Mouse (Mus musculus): ENCODE measurements around the gene Olfr608.
"Not testable (repeated sequence)": the region's sequence is repeated elsewhere in the genome, so short reads cannot be mapped to it uniquely, and the experiment has no call there.

Olfr608 gene

DNA sequence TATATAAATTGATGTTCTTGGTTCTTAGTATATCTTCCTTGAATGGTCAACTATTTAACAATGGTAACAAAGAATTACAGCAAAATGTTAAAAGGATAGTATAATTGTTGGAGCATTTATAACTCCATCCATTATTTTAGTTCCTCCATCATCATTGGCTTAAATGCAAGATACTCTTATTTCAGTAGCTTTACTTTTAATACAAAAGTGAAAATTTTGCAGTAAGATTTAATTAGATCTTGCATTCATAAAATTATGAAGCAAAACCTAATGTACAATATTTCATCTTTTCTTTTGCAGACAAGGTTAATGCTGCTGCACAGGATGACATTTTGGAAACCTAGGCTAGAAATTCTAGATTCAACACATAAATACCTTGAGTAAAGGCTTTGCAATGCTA is at the start of gene Olfr608:
Gene Olfr608 (plus strand): TSS at position 301 of the 400 bp plus-strand sequence.
- DNase-seq (ENCODE audit: low read depth): no peak

DNA sequence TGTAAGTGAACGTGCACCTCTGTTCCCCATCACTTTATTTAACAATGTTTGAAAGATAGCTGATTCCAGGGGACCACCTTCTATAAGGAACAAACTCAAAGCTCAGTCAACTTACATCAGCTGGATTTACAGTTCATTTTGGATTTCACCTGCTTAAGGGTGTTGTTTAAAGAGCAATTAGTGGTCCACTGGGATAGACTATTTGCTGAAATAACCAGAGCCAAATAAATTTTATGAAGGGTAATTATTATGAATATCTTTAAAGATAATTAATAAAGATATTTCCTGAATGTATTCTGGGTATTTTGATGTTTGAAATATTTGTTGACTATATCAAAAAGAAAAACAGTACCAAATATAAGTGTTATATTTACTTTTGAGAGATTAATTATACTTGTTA is 24.3 kb upstream of the Olfr608 start, which contains the start of gene Olfr605:
Gene Olfr605 (minus strand): TSS at position 101 of the 400 bp plus-strand sequence.
- DNase-seq (ENCODE audit: low read depth): no peak

DNA sequence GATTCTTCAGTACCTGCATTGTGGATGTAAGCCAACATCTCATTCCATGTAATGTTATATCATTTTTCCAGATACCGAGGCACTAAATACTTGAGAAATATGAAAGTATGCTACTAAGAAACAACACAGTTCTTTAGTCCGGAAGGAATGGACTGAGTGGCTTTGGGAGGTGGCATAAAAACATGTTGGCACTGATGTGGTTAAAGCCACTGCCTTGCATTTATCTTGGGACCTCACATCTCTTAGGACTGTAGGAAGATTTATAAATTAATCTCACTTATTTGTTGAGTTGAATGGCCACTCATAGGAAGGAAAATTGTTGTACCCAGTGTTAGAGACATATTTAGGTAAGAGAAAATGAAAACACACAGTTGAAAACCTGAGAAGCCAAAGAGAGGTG is 20.9 kb upstream of the Olfr608 start, which contains the start of gene Olfr606:
Gene Olfr606 (plus strand): TSS at position 301 of the 400 bp plus-strand sequence.
- DNase-seq (ENCODE audit: low read depth): no peak

DNA sequence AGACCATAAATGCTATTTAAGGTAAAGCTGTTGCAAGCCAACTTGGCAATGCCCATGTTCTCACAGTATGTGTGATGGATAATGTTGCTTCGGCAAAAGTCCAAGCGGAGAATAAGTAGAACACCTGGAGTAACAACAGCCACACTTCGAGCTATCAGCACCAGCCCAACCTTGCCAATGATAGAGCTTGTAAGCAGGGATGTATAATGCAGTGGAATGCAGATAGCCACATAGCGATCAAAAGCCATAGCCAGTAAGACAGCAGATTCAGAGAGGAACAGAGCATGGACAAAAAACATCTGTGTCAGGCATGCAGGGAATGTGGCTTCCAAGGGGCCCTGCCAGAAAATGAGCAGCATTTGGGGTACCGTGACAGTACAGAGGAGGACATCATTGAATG is 9.1 kb upstream of the Olfr608 start:
- no peak for DNase-seq (ENCODE audit: low read depth)

GRCm38 (mm10) chr7:103477106-103477505 is 7.4 kb downstream of the Olfr608 start:
- not testable (repeated sequence) for DNase-seq (ENCODE audit: low read depth)

- DNase-seq (ENCODE audit: low read depth): no peak
Observed at GRCm38 (mm10) chr7:103497962-103498361, 28.3 kb downstream of the Olfr608 start, which contains the start of gene Olfr609. Gene Olfr609 (minus strand): TSS chr7:103498062.

DNA sequence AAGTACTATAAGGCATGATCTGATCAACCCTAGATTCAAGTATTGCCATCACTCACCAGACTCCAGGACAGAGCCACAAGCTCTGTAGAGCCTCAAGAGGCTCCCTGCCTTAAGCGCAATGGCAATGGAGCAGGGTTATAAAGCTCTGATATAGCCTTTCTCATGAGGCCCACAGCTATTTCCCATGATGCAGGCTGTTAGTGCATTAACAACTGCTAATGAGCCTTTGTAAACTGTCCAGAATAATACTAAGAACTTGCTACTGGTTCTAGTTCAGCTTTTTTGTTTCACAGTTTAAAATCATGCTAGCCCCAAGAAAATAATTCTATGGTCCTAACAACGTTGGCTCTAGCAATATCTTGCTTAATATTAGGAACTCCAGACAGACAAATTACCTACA is 42.3 kb downstream of the Olfr608 start, which contains the start of gene Olfr610:
Gene Olfr610 (minus strand): TSS at position 101 of the 400 bp plus-strand sequence.
- no peak for DNase-seq (ENCODE audit: low read depth)

- not testable (repeated sequence) for DNase-seq (ENCODE audit: low read depth)
Observed at GRCm38 (mm10) chr7:103520746-103521145, 51.1 kb downstream of the Olfr608 start, which contains the start of gene Olfr611. Gene Olfr611 (minus strand): TSS chr7:103520846.
